Mouse (Mus musculus) midbrain, postnatal 0 days (tissue): ENCODE measurements around the gene Ptpn21. TPM values are rescaled to one million over a fixed set of nuclear protein-coding genes. Genes with fewer than 3 reads are reported as not detected.
A peak's percentile ranks its signal among the peaks of the same experiment; 100 is the strongest.

Experiments used
- ATAC-seq: fragments of 200-750 bp; cut with Nextera tagmentation; 2 replicates; pipeline ENCODE4 v1.8.0; 2017; ENCODE audit warnings: moderate number of reproducible peaks, mild to moderate bottlenecking, moderate TSS enrichment, moderate library complexity; ENCODE audit not compliant: low FRiP score
- DNase-seq: peaks from one replicate; pipeline ENCODE4 v3.0.0-alpha.2; 2015; ENCODE audit warnings: low spot score
- H3K27ac ChIP-seq: fragments of 300-500 bp; sonication (generic); 2 replicates; pipeline ENCODE4 v1.5.1; 2014; ENCODE audit warnings: low read depth, mild to moderate bottlenecking, low read length, mixed read lengths
- H3K27me3 ChIP-seq: fragments of 300-500 bp; sonication (generic); 2 replicates; pipeline ENCODE4 v1.6.1; 2014; ENCODE audit warnings: low read length, control low read depth, mixed read lengths; ENCODE audit not compliant: insufficient read depth
- H3K36me3 ChIP-seq: fragments of 300-500 bp; sonication (generic); 2 replicates; pipeline ENCODE4 v1.6.1; 2014; ENCODE audit warnings: low read length, control low read depth, mixed read lengths; ENCODE audit not compliant: insufficient read depth
- H3K4me1 ChIP-seq: fragments of 300-500 bp; sonication (generic); 2 replicates; pipeline ENCODE4 v1.6.1; 2014; ENCODE audit warnings: mild to moderate bottlenecking, control low read depth, antibody characterized with exemption, low read length, mixed read lengths; ENCODE audit not compliant: insufficient read depth
- H3K4me2 ChIP-seq: fragments of 300-500 bp; sonication (generic); 2 replicates; pipeline ENCODE4 v1.6.1; 2014; ENCODE audit warnings: low read depth, mild to moderate bottlenecking, low read length, mixed read lengths; ENCODE audit not compliant: poor library complexity, severe bottlenecking
- H3K4me3 ChIP-seq: fragments of 300-500 bp; sonication (generic); 2 replicates; pipeline ENCODE4 v1.5.1; 2014; ENCODE audit warnings: low read depth, mild to moderate bottlenecking, low read length, moderate library complexity
- H3K9ac ChIP-seq: fragments of 300-500 bp; sonication (generic); replicated peaks from 2 replicates; pipeline ENCODE4 v1.6.1; 2014; ENCODE audit warnings: mild to moderate bottlenecking, low read length, moderate library complexity, mixed read lengths; ENCODE audit not compliant: poor library complexity, severe bottlenecking
- H3K9me3 ChIP-seq: fragments of 300-500 bp; sonication (generic); 2 replicates; pipeline ENCODE4 v1.6.1; 2016; ENCODE audit warnings: low read length, control low read depth
- CTCF ChIP-seq: IDR thresholded peaks from 2 replicates; pipeline ENCODE4 v1.5.1; 2016; ENCODE audit warnings: antibody characterized with exemption, mild to moderate bottlenecking
- WGBS: fragments of 180-500 bp; shearing (Covaris S2); extraction: QIAGEN DNeasy Blood & Tissue Kit; methylation state at CpG from one replicate; pipeline ENCODE4 v1.1.7; 2014; 5-methylcytosine and 5-hydroxymethylcytosine counted together
- polyA plus RNA-seq: library from polyadenylated mRNA; unstranded; fragments of >200 nt; fragmentation: Nextera tagmentation; extraction: Ambion mirVana; gene quantifications from 2 replicates; pipeline ENCODE4 v1.2.1, GENCODE M21; 2015
- total RNA-seq: library from RNA; depleted of rRNA; stranded (reverse); fragments of >200 nt; gene quantifications from 2 replicates; pipeline ENCODE4 v1.2.3, GENCODE M21; 2014; rRNA removed

The Ptpn21 gene
- total and polyA plus RNA-seq, 2 experiments from 2014 or later = 2.7 to 3.2 TPM

- no peaks in the 10 kb centered on the region for H3K4me1 ChIP-seq
- H3K4me3 ChIP-seq = no peak overlapping the region
- H3K27me3 ChIP-seq = no peaks in the 10 kb centered on the region
Measured at GRCm38 (mm10) chr12:98644852-98645251, 92.4 kb downstream of the Ptpn21 start.

GRCm38 (mm10) chr12:98628260-98628970, 108.8 kb downstream of the Ptpn21 start:
- H3K4me2 ChIP-seq = peak overlapping the region; percentile 62
- H3K27me3 ChIP-seq = no peaks in the 10 kb centered on the region
- ATAC-seq = peak; percentile 82
- peak; percentile 9 for DNase-seq
- peak overlapping the region; percentile 88 for H3K4me3 ChIP-seq
- no peaks in the 10 kb centered on the region for H3K4me1 ChIP-seq
- WGBS = 1% methylated on average over 16 of the region's 16 CpGs
- TF ChIP-seq CTCF = no peak
- peaks cover 11% of the 10 kb centered on the region; the same call in 1 of the 2 replicates for H3K36me3 ChIP-seq
- no peaks in the 10 kb centered on the region for H3K9me3 ChIP-seq
- peak overlapping the region; percentile 69 for H3K27ac ChIP-seq
- H3K9ac ChIP-seq = peak overlapping the region; percentile 86

More at GRCm38 (mm10) chr12:98644852-98645251, 92.4 kb downstream of the Ptpn21 start:
- DNase-seq (no peak), ATAC-seq (no peak)
- TF ChIP-seq CTCF = peak; percentile 47
- Histone ChIP-seq H3K9me3 (no peaks in the 10 kb centered on the region), H3K4me2 (no peak overlapping the region), H3K27ac (no peak overlapping the region), H3K9ac (no peak overlapping the region), H3K36me3 (no peaks in the 10 kb centered on the region; the same call in 1 of the 2 replicates)

DNA sequence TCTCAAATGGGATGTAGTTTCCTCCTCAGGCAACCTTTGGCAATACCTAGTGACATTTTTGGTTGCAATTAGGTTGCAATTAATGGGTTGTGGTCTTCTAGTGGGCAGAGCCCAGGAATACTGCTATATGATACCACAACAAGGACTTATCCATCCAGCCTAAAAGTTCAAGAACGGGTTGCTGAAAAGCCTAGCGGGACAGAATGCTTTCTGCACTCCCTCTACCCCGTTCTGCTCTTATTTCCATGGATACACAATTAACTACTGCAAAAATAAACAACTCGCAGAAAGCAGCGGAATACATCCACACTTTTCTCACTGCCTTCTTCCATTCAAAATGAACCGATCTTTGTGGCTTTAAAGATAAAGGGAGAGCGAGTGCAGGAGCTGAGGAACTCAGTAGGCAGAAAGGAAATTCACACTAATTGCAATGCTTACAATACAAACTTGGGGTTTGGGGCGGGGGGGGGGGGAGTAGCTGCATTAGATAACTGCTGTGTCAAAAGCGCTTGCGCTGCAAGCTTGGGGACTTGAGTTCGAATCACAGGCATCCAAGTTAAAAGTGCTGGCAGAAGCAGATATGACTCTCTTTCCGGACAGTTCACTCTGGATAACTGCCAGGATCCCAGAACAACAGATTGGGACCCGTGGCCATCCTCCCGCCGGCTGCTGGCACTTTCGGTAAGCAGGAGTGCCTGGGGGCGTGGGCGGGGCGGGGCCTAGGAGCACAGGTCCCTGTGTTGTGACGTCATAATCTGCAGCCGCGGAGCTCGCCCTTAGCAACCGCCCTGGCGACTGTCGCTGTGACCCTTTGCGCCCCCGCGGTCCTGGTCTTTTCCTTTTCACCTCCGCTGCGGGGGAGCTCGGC, 109.6 kb downstream of the Ptpn21 start, which contains the start of gene Spata7:
Gene Spata7 (plus strand): TSS at position 766 of the 868 bp plus-strand sequence.
- Histone ChIP-seq H3K9ac (peak within 1 kb of the TSS; percentile 86), H3K4me2 (peak within 1 kb of the TSS; percentile 62), H3K36me3 (peaks cover 4% of the 10 kb centered on the region; the same call in 1 of the 2 replicates), H3K27me3 (no peaks in the 10 kb centered on the region), H3K27ac (peak within 1 kb of the TSS; percentile 69), H3K4me3 (peak within 1 kb of the TSS; percentile 88), H3K9me3 (no peaks in the 10 kb centered on the region), H3K4me1 (no peaks in the 10 kb centered on the region)
- DNase-seq (peak; percentile 92), ATAC-seq (peak; percentile 93)
- 3% methylated on average over 32 of the region's 32 CpGs for WGBS
- no peak for TF ChIP-seq CTCF

Other genes with a start within 250 kb of the Ptpn21 start
- 56.6 and 62.6 TPM in 2 replicates for gene Kcnk10, start 159.1 kb downstream of the Ptpn21 start, total RNA-seq
- gene Kcnk10, start 159.1 kb downstream of the Ptpn21 start, polyA plus RNA-seq = 33.0 and 37.4 TPM in 2 replicates
- 29.2 and 41.6 TPM in 2 replicates for gene Spata7, start 109.2 kb downstream of the Ptpn21 start, total RNA-seq
- gene Spata7, start 109.2 kb downstream of the Ptpn21 start, polyA plus RNA-seq = 34.2 and 38.2 TPM in 2 replicates
- gene Zc3h14, start 9.6 kb upstream of the Ptpn21 start, total RNA-seq = 95.5 and 120 TPM in 2 replicates
- gene Zc3h14, start 9.6 kb upstream of the Ptpn21 start, polyA plus RNA-seq = 94.9 and 98.3 TPM in 2 replicates
- 28.3 and 53.3 TPM in 2 replicates for gene Eml5, start 164.1 kb upstream of the Ptpn21 start, total RNA-seq
- 9.9 and 13.4 TPM in 2 replicates for gene Eml5, start 164.1 kb upstream of the Ptpn21 start, polyA plus RNA-seq
- gene Ttc8, start 183.2 kb upstream of the Ptpn21 start, total RNA-seq = 22.1 and 34.3 TPM in 2 replicates
- 22.1 and 23.5 TPM in 2 replicates for gene Ttc8, start 183.2 kb upstream of the Ptpn21 start, polyA plus RNA-seq